Mouse (Mus musculus): ENCODE measurements around the gene Shisa7. TPM values are rescaled to one million over a fixed set of nuclear protein-coding genes. Genes with fewer than 3 reads are reported as not detected.

The Shisa7 gene
- total and polyA plus RNA-seq, 2 experiments = under 0.01 to 0.12 TPM

DNA sequence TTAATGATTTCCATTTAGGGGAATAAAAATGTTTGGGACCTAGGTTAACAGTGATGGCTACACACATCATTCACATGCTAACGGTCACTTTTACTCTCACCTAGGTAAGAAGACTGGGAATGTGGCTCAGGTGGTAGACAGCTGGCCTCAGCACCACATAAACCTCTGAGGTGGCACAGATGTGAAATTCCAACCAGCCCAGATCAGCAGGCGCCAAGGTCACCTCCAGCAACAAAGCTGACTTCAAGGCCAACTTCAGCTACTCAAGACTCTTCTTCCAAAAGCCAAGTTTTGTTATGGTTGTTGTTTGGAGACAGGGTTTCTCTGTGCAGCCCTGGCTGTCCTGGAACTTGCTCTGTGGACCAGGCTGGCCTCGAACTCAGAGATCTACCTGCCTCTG is 9.1 kb upstream of the Shisa7 start:
- Histone ChIP-seq H3K79me2 (ENCODE audit: control insufficient read depth, insufficient read depth, low read length) (no peaks in the 10 kb centered on the region), H3K27ac (replicated peaks; ENCODE audit: insufficient read depth, low read depth, low read length) (no peak overlapping the region), H3K27me3 (ENCODE audit: control insufficient read depth, insufficient read depth, low read length) (no peaks in the 10 kb centered on the region), H3K4me3 (ENCODE audit: insufficient read depth, low read depth, low read length) (no peak overlapping the region), H3K4me1 (ENCODE audit: control insufficient read depth, insufficient read depth, low read length) (peaks cover 4% of the 10 kb centered on the region; the same call in 1 of the 2 replicates), H3K9ac (ENCODE audit: low read depth, low read length) (no peak overlapping the region), H3K36me3 (ENCODE audit: control insufficient read depth, insufficient read depth, low read length) (no peaks in the 10 kb centered on the region; the same call in 1 of the 2 replicates)
- no peak for DNase-seq (ENCODE audit: extremely low read depth, low read depth, low spot score)
- 89% methylated on average over 3 of the region's 3 CpGs for WGBS
- TF ChIP-seq CTCF (IDR thresholded peaks at IDR 0.05; ENCODE audit: low read depth, low read length) (no peak), POLR2A (IDR thresholded peaks at IDR 0.05; ENCODE audit: extremely low read depth, insufficient read depth, low read length) (no peak)

DNA sequence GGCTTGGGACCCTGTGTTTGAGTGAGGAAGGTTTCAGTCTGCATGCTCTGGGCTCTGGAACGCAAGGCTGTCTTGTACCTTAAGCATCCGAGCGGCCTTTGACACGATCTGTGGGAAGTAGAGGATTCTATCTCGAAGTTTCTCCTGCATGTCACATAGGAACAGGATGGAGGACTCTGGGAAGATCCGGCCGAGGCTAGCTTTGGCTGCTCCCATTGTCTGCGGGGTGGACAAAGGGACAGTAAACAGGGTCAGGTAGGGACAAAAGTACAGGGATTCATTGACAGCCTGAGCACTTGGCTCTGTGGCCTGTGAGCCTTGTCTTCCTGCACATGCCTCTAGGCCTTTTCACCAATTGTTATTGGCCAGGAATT is 6.8 kb upstream of the Shisa7 start:
- H3K9ac ChIP-seq (ENCODE audit: low read depth, low read length) = no peak overlapping the region
- WGBS = 83% methylated on average over 8 of the region's 8 CpGs
- no peaks in the 10 kb centered on the region for H3K79me2 ChIP-seq (ENCODE audit: control insufficient read depth, insufficient read depth, low read length)
- H3K27ac ChIP-seq (replicated peaks; ENCODE audit: insufficient read depth, low read depth, low read length) = no peak overlapping the region
- H3K4me1 ChIP-seq (ENCODE audit: control insufficient read depth, insufficient read depth, low read length) = peaks cover 3% of the 10 kb centered on the region; the same call in 1 of the 2 replicates
- no peak overlapping the region for H3K4me3 ChIP-seq (ENCODE audit: insufficient read depth, low read depth, low read length)
- TF ChIP-seq POLR2A (IDR thresholded peaks at IDR 0.05; ENCODE audit: extremely low read depth, insufficient read depth, low read length) (no peak), CTCF (IDR thresholded peaks at IDR 0.05; ENCODE audit: low read depth, low read length) (no peak)
- no peaks in the 10 kb centered on the region for H3K27me3 ChIP-seq (ENCODE audit: control insufficient read depth, insufficient read depth, low read length)
- no peaks in the 10 kb centered on the region; the same call in 1 of the 2 replicates for H3K36me3 ChIP-seq (ENCODE audit: control insufficient read depth, insufficient read depth, low read length)
- no peak for DNase-seq (ENCODE audit: extremely low read depth, low read depth, low spot score)

DNA sequence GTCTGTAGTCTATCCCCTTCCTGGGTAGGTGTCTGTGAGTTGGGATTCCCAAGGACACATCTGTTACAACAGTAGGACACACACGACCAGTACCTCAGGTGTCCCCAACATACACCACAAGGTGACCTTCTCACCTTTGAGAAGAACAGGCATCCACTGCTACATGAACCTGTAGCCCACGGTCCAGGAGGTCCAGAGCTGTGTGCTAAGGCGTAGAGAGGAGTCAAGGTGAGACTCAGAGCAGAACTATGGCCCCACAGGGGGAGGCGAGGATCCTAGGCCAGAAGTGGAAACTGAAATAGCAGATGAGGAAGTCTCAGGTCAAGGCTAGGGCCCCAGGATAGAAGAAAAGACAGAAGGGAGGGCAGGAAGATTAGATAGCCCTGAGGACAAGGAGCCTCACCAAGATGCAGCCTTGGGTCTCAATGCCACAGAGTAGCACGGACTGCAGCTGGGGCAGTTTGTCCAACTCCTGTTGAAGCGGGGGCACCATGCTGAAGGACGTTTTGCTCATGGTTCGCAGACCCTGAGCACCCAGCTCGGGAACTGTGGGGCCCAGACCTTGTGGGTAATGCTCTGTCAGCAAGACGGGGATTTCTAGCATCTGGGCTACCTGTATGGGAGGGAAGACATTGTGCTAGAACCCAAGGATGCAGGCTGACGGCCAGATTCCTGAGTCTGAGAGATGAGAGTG is 6.3 kb upstream of the Shisa7 start:
- Histone ChIP-seq H3K4me1 (ENCODE audit: control insufficient read depth, insufficient read depth, low read length) (no peaks in the 10 kb centered on the region), H3K79me2 (ENCODE audit: control insufficient read depth, insufficient read depth, low read length) (no peaks in the 10 kb centered on the region), H3K36me3 (ENCODE audit: control insufficient read depth, insufficient read depth, low read length) (no peaks in the 10 kb centered on the region; the same call in 1 of the 2 replicates), H3K4me3 (ENCODE audit: insufficient read depth, low read depth, low read length) (no peak overlapping the region), H3K27me3 (ENCODE audit: control insufficient read depth, insufficient read depth, low read length) (no peaks in the 10 kb centered on the region), H3K9ac (ENCODE audit: low read depth, low read length) (no peak overlapping the region), H3K27ac (replicated peaks; ENCODE audit: insufficient read depth, low read depth, low read length) (no peak overlapping the region)
- no peak for TF ChIP-seq CTCF (IDR thresholded peaks at IDR 0.05; ENCODE audit: low read depth, low read length)
- TF ChIP-seq POLR2A (IDR thresholded peaks at IDR 0.05; ENCODE audit: extremely low read depth, insufficient read depth, low read length) = no peak
- no peak for DNase-seq (ENCODE audit: extremely low read depth, low read depth, low spot score)
- 86% methylated on average over 11 of the region's 11 CpGs for WGBS

DNA sequence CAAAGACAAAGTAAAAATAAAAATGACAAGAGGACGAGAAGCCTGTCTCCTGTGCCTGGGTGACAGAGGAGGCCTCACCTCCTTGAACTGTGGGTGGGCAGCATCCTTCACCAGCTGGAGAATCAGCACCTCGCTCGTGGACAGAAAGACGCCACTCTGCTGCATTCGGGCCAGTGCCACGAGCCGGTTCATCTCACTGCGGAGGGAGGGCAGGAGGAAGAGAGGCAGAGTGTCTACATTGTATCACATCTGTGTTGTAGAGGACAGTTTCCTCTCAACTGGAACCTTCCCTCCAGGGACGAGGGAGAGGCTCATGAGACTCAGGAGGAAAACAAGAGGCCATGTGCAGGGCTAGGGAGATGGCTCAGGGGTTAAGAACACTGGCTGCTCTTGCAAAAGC is 4.9 kb upstream of the Shisa7 start:
- no peak for TF ChIP-seq CTCF (IDR thresholded peaks at IDR 0.05; ENCODE audit: low read depth, low read length)
- TF ChIP-seq POLR2A (IDR thresholded peaks at IDR 0.05; ENCODE audit: extremely low read depth, insufficient read depth, low read length) = no peak
- 72% methylated on average over 9 of the region's 9 CpGs for WGBS
- Histone ChIP-seq H3K36me3 (ENCODE audit: control insufficient read depth, insufficient read depth, low read length) (no peaks in the 10 kb centered on the region; the same call in 1 of the 2 replicates), H3K27ac (replicated peaks; ENCODE audit: insufficient read depth, low read depth, low read length) (no peak overlapping the region), H3K79me2 (ENCODE audit: control insufficient read depth, insufficient read depth, low read length) (no peaks in the 10 kb centered on the region), H3K4me1 (ENCODE audit: control insufficient read depth, insufficient read depth, low read length) (no peaks in the 10 kb centered on the region), H3K27me3 (ENCODE audit: control insufficient read depth, insufficient read depth, low read length) (peaks cover 4% of the 10 kb centered on the region; the same call in 1 of the 2 replicates), H3K9ac (ENCODE audit: low read depth, low read length) (no peak overlapping the region), H3K4me3 (ENCODE audit: insufficient read depth, low read depth, low read length) (no peak overlapping the region)
- DNase-seq (ENCODE audit: extremely low read depth, low read depth, low spot score) = no peak

DNA sequence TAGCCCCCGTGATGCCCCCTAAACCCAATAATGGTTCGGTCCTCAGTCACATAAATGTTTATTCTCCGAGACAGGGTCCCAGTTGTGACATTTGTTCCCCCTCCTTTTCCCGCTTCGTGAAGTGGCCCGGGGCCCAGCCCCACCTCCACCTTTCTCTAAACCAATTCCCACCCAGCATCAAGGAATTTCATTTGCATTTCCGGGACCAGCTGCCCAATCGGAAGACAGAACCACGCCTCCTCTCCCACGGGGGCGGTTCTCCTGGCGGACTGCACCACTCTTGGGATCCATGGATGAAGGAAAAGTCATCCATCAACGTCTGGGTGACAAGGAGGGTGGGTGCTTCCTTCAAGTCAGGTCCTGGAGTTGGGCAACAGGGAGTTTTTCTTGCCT is 417 bp upstream of the Shisa7 start:
- Histone ChIP-seq H3K27me3 (ENCODE audit: control insufficient read depth, insufficient read depth, low read length) (peaks cover 18% of the 10 kb centered on the region), H3K79me2 (ENCODE audit: control insufficient read depth, insufficient read depth, low read length) (no peaks in the 10 kb centered on the region), H3K27ac (replicated peaks; ENCODE audit: insufficient read depth, low read depth, low read length) (no peak overlapping the region), H3K9ac (ENCODE audit: low read depth, low read length) (no peak overlapping the region), H3K4me1 (ENCODE audit: control insufficient read depth, insufficient read depth, low read length) (no peaks in the 10 kb centered on the region), H3K36me3 (ENCODE audit: control insufficient read depth, insufficient read depth, low read length) (no peaks in the 10 kb centered on the region; the same call in 1 of the 2 replicates), H3K4me3 (ENCODE audit: insufficient read depth, low read depth, low read length) (no peak overlapping the region)
- no peak for TF ChIP-seq POLR2A (IDR thresholded peaks at IDR 0.05; ENCODE audit: extremely low read depth, insufficient read depth, low read length)
- no peak for TF ChIP-seq CTCF (IDR thresholded peaks at IDR 0.05; ENCODE audit: low read depth, low read length)
- DNase-seq (ENCODE audit: extremely low read depth, low read depth, low spot score) = no peak
- WGBS = 12% methylated on average over 13 of the region's 13 CpGs

DNA sequence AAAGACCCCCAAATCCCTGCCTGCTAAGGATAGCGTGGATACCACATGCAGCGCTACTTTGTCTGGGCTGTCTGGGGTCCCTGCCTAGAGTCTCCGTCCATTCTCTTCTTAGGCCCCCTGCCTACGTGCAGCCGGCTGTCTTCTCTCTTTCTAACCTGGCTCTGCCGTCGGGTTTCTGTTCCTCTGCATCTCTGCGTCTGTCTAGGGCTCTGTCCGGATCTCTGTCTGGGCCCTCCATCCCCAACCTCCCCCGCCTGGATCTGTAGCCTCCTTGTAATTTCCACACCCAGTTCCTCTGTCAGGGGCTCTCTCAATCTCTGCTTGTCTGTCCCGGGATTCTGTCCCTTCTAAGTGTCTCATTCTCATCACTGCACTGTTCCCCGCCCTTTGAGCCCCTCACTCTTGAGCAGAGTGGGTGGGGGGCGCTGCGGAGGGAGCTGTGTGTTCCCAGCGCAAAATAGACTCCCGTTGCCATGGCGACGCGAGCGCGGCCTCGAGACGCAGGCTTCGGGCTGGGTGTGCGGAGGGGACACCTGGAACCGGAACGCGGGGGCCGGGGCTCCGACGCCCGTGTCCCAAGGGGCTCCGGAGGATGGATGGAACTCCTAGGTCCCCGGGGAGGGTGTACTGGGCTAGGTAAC is 772 bp downstream of the Shisa7 start:
- Histone ChIP-seq H3K27me3 (ENCODE audit: control insufficient read depth, insufficient read depth, low read length) (peaks cover 18% of the 10 kb centered on the region), H3K36me3 (ENCODE audit: control insufficient read depth, insufficient read depth, low read length) (no peaks in the 10 kb centered on the region; the same call in 1 of the 2 replicates), H3K27ac (replicated peaks; ENCODE audit: insufficient read depth, low read depth, low read length) (no peak overlapping the region), H3K4me1 (ENCODE audit: control insufficient read depth, insufficient read depth, low read length) (no peaks in the 10 kb centered on the region), H3K79me2 (ENCODE audit: control insufficient read depth, insufficient read depth, low read length) (no peaks in the 10 kb centered on the region), H3K9ac (ENCODE audit: low read depth, low read length) (no peak overlapping the region), H3K4me3 (ENCODE audit: insufficient read depth, low read depth, low read length) (no peak overlapping the region)
- DNase-seq (ENCODE audit: extremely low read depth, low read depth, low spot score) = no peak
- WGBS = 4% methylated on average over 34 of the region's 34 CpGs
- TF ChIP-seq POLR2A (IDR thresholded peaks at IDR 0.05; ENCODE audit: extremely low read depth, insufficient read depth, low read length) (no peak), CTCF (IDR thresholded peaks at IDR 0.05; ENCODE audit: low read depth, low read length) (no peak)
